Mouse (Mus musculus) erythroid progenitor cell, adult 5-6 weeks (primary cell): ENCODE measurements at regions not wholly inside any gene's neighbourhood (a gene's known extent, or its start where the extent isn't known, plus 50 kb on each side); places are given as distances from the start of the nearest gene placed in this dataset.

Source experiments
- ATAC-seq: replicated peaks from 2 replicates; pipeline ENCODE4 v1.8.0; 2016; ENCODE audit warnings: moderate number of reproducible peaks, mild to moderate bottlenecking, moderate TSS enrichment, inconsistent platforms; ENCODE audit not compliant: poor library complexity, low FRiP score, severe bottlenecking

DNA sequence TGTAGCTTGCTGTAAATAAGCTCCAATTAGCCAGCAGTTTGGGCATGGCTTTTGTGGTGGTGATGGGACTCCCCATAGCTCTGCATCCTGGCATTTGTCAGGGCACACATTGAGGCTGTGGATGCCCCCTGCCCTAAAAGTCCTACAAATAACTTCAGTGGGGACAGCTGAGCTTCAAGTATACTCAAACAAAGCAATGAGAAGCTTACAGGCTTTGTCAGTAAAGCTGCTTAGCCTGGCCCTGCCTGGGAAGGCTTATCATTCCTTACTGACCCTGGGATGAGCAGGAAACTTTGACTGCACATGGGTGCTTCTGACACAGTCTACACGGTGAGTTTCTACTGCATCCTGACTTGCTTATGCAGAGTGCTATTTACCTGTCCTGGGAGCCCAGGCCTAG is 420.5 kb upstream of the Mki67 start:
- no peak for ATAC-seq

DNA sequence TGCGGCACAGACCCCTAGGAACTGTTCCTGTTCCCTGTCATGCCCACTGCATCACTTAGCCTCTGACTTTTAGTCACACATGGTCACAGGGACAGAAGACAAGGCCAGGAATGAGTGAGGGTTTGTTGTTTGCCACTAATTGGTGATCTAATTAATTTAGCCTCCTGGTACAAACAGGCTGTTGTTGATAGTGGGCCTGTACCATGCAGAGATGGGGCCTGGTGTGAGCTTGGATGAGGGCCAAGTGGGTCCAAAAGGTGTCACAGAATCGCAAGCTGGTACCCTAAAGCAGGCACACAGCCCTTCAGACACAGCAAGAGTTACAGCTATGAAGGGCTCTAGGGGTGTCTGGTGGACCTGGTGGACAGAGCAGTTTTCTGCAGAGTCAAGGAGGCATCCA is 421.2 kb upstream of the Mki67 start:
- no peak; the same call in 1 of the 2 replicates for ATAC-seq

DNA sequence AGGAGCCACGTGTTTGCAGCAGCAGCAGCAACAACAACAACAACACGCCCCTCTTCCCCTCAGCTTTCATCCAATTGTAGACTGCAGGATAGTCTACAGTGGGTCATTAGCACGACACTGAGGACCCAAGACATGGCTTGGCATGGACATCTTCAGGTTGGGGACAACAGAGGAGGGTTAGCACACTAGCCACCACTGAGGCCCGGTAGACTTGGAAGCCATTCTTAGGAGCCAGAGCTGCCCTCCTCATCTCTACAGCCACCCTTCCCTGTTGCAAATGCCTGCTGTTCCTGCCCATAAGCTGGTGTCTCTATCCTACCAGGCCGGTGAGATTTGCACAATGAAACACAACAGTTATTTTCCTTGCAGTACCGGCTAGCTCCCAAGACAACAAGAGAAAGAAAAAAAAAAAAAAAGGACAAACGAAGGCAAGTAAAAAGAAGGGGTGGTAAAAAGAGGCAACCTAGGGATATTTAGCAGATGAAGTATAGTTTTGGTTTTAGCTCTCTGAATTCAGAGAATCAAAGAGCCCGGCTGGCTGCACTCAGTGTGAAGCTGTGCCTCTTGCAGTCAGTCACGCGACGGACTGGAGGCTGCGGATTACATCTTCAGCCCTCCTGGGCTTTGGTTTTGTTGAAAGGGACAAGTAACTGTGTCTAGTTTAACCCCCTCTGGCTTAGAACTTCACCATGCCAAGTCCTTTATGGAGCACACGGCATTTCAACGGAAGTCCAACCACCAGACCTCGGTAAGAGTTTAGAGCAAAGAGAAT is 421.9 kb upstream of the Mki67 start:
- ATAC-seq: no peak

DNA sequence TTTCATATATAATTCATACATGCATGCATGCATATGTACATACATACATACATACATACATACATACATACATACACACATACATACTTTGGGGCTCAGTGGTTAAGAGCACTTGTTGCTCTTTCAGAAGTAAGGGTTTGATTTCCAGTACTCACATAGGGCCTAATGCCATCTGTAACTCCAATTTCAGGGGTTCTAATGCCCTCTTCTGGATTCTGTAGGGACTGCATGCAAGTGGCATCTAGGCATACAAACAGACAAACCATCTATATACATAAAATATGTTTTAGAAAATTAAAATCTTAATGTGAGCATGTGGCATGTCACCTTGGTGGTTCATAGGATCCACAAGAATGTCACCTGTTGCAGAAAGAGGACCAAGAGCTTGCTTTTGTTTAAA is 426.7 kb upstream of the Mki67 start:
- ATAC-seq: no peak

DNA sequence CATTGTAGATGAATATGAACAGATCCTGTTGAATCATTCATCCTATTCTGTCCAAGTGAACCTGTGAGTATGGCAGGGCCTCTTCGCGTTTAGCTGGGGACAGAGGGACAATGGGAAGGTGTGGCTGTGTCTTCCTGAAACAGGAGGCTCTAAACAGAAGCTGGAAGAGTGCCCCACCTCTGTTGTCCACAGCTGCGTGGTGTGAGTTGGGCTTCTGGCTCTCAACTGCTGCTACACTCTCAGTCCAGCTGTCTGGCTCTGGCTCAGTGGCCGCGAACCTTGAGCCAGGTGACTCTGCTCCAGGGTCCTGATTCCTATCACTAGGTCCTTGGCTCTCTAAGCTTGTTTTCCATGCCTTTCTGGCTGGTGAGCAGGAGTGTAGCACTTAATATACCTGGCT is 434.0 kb upstream of the Mki67 start:
- no peak for ATAC-seq

DNA sequence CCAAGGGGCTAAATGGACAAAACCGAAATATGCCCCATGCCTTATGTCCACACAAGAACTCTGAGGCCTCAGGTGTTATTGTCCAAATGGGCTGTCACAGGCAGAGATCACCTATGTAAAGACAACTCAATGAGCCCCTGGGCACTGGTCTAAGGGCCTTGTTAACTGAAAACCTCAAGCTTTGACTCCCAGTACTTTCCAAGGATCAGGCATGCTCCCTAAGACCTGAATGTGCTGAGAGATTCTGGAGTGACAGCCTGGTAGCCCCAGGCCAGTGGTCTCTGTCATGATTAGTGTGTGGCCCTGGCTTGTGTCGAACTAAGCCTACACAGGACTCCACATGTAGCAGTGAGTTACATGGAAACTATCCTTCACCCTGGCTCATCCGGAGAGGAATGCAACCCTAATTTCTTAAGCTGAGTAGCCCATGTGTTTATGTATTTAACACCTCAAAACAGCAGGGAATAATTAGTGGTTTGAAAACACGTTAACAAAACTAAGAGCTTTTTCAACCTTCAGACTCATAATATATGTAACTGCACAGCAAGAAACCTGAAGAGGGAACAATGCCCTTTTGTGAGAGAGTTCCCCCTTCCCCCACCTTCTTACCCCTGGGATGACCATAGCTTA is 435.3 kb upstream of the Mki67 start:
- ATAC-seq: no peak

DNA sequence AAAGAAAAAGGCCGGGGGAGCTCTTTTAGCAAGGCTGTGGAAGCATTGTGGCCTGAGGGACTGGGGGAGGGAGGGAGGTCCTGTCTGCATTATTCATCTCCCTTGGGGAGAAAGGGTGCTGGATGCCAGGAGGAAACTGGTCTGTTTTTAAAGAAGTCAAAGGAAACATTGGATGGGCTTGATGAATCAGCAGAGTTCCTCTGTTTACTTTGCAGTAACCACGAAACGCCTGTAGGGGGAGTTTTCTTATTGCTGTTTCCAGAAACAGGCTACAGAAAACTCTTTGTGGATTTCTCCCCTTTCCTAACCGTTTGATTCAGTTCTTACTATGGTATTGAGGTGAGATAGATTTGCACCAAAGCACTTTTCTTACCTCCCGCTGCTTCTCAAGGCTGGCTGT is 436.3 kb upstream of the Mki67 start:
- ATAC-seq: no peak

DNA sequence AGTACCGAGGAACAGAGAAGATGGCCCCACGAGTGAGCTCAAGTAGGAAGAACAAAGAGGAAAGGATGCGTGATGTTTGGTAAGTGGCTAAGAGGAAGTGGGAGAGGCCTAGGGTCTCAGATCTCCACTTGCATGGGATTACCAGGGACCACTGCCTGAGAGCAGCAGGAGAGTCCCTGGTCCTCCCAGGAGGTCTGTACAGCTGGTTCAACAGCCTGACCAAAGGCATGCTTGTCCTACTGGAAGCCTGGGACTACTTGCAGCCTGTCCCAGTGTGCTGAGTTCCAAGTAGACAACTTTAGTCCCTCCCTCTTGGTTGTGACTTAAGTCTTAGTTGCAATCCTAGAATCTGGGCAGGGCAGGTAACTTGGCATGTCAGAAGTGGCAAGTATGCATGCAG is 437.5 kb upstream of the Mki67 start:
- no peak for ATAC-seq

DNA sequence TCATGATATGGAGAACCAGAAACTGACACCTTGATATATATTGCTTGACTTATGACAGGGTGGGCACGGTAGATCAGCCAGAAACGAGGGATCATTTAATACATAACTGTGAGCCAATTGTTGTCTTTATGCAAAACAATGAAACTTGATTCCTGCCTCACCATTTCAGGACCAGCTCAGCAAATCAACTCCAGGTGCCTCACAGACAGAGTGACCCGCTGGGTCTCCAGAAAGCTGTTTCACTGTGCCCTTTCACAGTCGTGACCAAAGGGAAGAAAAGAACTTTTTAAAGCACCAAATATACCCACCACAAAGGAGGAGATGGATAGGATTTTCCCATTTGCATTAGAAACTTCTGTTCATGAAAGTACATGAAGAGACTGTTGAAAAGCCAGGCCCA is 443.0 kb upstream of the Mki67 start:
- no peak for ATAC-seq

DNA sequence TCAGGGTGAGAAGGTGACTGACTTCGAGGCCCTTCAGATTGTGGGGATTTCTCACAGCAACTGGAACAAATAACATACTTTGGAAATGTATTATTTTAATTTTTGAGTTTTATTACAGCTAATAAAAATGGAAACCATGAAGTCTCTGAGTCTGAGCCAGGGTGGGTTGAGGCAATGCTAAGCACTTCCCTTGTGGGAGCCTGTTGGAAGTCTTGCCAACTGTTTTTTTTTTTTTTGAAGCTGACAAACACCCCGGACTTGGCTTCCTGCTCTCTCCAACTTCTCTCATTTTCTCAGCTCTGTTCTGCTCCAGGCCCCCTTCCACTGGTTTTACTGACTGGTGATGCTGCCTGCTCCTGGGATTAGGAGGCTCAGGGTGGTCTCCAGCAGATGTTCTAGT is 445.4 kb upstream of the Mki67 start:
- no peak for ATAC-seq

DNA sequence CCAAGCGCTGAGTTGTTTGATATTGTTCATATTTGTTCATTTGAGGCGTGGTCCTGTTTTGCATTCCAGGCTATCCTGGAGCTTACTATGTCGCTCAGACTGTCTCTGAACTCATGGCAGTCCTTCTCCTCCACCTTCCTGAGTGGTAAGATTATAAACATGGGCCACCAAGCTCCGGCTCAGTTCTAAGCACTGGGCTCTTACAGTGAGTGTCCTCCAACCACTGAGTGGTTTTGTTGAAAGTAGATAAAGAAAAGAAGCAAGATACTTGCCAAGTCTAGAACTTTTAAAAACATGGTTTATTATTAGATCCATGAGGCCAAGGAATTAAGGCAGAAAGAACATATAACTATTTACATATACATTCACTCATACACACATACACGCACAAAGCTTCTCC is 448.7 kb upstream of the Mki67 start:
- ATAC-seq: no peak

DNA sequence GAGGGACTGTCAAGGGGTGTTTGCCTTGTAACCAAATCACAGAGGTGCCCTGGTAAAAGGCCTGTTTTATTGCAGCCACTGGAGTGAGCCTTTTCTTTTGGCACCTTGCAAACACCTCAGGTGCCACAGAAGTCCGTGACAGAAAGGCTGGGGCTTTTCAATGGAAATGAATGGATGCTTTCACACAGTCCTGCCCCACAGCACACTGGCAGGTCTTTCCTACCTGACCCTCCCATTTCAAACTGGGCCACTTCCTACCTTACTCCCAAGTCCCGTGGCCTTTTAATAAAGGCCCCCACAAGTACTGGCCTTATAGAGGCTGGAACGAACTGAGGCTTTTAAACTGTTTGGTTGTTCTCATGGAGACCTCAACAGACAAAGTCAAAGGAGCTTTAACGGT is 453.1 kb upstream of the Mki67 start:
- ATAC-seq: no peak

DNA sequence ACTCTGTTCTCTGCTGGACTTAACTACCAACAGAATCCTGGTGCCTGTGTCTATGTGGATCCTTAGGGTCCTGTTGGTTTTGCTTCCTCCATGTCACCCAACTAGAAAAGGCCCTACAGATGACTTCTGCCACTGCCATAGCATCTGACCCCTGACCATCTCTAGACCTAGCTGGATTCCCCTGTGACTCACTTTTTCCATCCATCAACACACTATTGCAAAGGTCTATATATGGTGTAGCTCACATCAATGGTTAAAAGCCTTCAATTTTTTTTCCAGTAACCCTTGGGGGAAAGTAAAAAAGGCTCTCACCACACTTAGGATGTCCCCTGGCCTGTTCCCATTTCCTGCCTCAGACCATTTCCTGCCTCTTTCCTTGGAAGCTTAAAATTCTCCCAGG is 460.2 kb upstream of the Mki67 start:
- no peak for ATAC-seq

DNA sequence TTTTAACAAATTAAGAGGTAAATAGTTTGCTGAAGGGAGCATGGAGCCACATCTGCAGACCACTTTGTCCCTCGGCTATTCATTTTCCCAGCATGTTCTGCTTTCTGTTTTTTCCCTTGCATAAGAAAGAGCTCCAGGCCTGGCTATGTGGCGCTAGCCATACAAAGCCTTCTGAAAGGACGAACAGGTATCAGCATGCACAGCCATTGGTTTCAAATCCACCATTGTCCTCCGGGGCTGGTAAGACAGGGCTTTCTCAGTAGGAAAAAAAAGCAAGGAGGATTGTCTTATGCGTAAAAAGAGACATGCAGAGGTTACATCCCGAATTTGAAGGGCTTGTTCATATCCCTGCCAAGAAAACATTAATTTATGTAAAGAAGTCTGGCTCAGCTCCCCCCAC is 464.8 kb upstream of the Mki67 start:
- ATAC-seq: no peak

DNA sequence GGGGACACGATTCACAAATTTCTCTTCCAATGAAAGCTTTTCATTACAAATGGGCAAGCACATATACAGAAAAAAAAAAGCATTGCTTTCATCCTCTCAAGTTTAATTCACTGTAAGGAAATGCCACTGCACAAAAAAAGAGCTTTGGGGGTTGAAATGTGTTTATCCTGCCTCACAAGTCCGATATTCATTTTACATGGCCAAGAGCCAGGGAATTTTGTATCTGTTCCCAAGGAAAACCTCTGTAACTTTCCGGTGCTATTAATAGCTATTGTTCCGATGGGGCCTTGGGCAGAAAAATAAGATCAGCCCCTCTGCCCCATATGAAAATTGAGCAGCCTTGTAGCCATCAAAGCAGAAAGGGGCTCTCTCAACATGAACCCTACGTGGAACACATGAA is 465.9 kb upstream of the Mki67 start:
- ATAC-seq: no peak

DNA sequence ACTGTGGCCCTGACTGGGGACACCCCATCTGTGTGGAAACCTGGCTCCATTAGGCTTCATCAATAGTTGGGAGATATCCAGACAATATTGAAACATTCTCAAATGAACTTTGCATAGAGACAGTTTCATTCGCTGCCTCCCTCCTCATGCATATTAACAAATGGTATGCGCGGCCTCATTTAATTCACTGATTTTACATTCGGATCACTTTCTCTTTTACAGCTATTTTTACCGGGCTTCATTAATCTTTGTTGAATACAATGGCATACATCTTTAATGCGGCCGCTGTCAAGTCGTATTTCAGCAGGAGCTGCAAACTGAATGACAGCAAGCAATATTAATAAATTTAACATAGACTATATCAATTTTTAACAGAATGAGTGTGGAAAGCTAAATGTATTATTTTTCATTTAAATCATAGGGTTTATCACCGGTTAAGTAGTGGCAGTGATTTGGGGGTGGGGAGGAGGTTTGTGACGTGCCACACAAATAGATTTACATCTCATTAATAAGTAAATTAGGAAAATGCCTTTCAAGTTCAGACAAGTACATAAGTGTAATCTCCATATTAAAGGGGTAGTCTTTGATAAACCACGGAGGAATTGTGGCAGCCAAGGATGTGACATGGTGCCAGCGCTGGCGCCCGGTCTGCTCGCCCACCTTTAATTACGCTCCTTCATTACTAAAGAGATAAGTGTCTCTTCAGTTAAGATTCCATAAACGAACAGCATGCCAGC is 480.4 kb upstream of the Mki67 start:
- ATAC-seq: no peak

DNA sequence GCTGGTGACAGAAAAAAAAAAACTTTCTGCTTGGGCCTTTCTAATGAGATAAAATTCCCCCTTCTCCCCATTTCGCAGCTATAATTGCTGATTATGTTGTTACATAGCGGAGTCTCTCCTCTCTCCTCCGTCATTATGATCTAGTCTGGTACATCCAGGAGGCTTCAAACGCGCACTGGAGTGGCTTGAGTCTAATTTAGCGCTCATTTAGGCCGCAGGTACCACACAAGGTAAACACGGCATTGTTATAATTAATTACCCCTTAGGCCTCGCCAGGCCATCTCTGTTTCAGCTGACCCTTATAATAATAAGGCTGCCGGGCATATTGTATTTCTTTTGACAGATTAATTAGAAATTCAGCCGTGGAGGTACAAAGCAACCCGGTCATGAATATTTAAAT is 492.7 kb upstream of the Mki67 start:
- no peak for ATAC-seq

DNA sequence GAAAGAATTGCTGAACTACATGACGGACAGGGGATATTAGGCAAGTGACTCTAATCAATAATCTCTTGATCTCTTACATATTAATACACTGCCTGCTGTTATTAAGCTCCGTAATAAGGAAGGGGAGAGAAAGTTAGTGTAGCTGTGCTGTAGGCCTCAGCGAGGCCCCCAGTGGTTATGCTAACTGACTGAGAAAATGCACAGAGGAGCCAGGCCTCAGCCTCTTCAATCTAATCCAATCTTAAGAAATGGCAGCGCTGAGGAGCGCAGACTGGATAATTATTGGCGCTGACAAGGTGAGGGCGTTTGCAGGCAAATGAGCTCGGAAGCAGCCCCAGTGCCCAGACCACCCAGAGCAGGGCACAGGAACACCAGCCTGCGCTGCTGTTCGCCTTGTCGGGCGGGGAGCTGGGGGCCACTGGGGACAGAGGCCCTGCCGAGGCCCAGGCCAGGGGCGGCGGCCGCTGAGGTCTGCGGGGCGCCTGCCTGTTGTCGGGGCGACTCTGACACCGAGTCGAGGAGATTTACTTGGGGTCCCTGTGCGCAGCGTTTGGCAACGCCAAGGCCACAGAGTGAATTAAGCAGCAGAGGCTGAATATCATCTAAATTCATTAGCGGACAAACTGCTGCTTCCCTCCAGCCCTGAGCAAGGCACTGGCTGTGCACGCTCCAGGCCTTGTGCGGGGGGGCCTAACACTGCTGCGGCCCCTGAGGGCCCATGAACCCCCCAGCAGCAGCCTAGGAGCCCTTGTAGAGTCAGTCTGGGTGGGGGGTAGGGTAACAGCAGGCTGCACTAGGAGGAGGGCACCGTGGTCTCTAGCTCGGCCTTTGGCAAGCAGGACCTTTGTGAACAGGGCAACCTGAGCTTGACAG is 493.4 kb upstream of the Mki67 start:
- ATAC-seq: no peak

DNA sequence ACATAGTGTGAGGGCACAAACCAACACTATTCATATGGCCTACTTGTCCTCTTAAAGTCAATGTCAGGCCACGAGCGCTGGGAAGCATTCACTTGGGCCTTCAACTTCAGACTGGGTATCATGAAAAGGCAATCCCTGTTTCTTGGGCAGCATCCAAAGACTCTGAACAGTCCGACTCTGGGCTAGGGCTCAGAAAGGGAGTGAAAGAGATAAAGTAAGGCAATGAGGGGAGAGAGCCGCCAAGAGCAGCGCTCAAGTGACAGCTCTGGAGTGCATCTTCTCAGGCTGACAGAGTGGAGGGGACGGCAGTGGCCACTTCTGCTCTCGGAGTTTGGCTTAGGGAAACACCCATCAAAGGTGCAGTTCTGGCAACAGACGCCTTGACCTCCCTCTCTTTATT is 496.3 kb upstream of the Mki67 start:
- ATAC-seq: no peak
